Mouse (Mus musculus): Measurements from ENCODE around the gene Bbx. TPM values are rescaled to one million over a fixed set of nuclear protein-coding genes. Genes with fewer than 3 reads are reported as not detected.
A peak's percentile ranks its signal among the peaks of the same experiment; 100 is the strongest.

The Bbx gene
- polyA plus RNA-seq, 1 experiment from 2014 or later: 29.4 TPM

GRCm38 (mm10) chr16:50315349-50315969 lies 116.7 kb downstream of the Bbx start:
- in situ Hi-C loops (cut with MboI; ENCODE audit: low pct_unique_long_range_greater_than_20kb): loop anchor here (25.0 kb wide), 1 partner anchor 1028 kb away; no protein-coding TSS in a partner anchor
- CTCF ChIA-PET: interaction anchor here (1.6 kb wide), 1 partner anchor 38 kb away, joined by 3 read pairs; no protein-coding TSS in a partner anchor
- TF ChIP-seq CTCF (IDR thresholded peaks at IDR 0.05): no peak
- ATAC-seq (no peak), DNase-seq (ENCODE audit: low read depth, low spot score) (no peak)
- H3K27me3 ChIP-seq: no peaks in the 10 kb centered on the region
- POLR2A ChIA-PET: no interaction called here

GRCm38 (mm10) chr16:50311588-50311987 lies 120.6 kb downstream of the Bbx start:
- ChIA-PET POLR2A (no interaction called here), CTCF (no interaction called here)
- H3K27me3 ChIP-seq: no peaks in the 10 kb centered on the region
- DNase-seq (ENCODE audit: low read depth, low spot score) (no peak), ATAC-seq (peak; percentile 78)
- in situ Hi-C loops (cut with MboI; ENCODE audit: low pct_unique_long_range_greater_than_20kb): loop anchor here (25.0 kb wide), 1 partner anchor 1024 kb away; no protein-coding TSS in a partner anchor
- TF ChIP-seq CTCF (IDR thresholded peaks at IDR 0.05): no peak

GRCm38 (mm10) chr16:50309411-50310042 lies 122.7 kb downstream of the Bbx start:
- DNase-seq (ENCODE audit: low read depth, low spot score) (peak; percentile 37), ATAC-seq (peak; percentile 86)
- no peaks in the 10 kb centered on the region for H3K27me3 ChIP-seq
- TF ChIP-seq CTCF (IDR thresholded peaks at IDR 0.05): no peak
- in situ Hi-C loops (cut with MboI; ENCODE audit: low pct_unique_long_range_greater_than_20kb): loop anchor here (5.0 to 25.0 kb wide), 3 partner anchors 47 to 1022 kb away; no protein-coding TSS in a partner anchor
- POLR2A ChIA-PET: no interaction called here
- CTCF ChIA-PET: interaction anchor here (1.5 kb wide), 1 partner anchor 54 kb away, joined by 3 read pairs; no protein-coding TSS in a partner anchor

GRCm38 (mm10) chr16:50308256-50308655 lies 123.9 kb downstream of the Bbx start:
- ChIA-PET POLR2A (no interaction called here), CTCF (interaction anchor here (1.3 to 1.5 kb wide), 2 partner anchors 53 to 56 kb away, joined by 3 read pairs; no protein-coding TSS in a partner anchor)
- H3K27me3 ChIP-seq: no peaks in the 10 kb centered on the region
- no peak for DNase-seq (ENCODE audit: low read depth, low spot score)
- no peak for TF ChIP-seq CTCF (IDR thresholded peaks at IDR 0.05)
- ATAC-seq: no peak
- in situ Hi-C loops (cut with MboI; ENCODE audit: low pct_unique_long_range_greater_than_20kb): loop anchor here (5.0 to 25.0 kb wide), 3 partner anchors 46 to 1021 kb away; no protein-coding TSS in a partner anchor

GRCm38 (mm10) chr16:50307231-50307630 lies 125.0 kb downstream of the Bbx start:
- ATAC-seq (no peak), DNase-seq (ENCODE audit: low read depth, low spot score) (no peak)
- ChIA-PET POLR2A (no interaction called here), CTCF (interaction anchor here (0.6 to 2.1 kb wide), 9 partner anchors 10 to 807 kb away, joined by 3 to 7 read pairs (median 3); no protein-coding TSS in a partner anchor)
- H3K27me3 ChIP-seq: no peaks in the 10 kb centered on the region
- no peak for TF ChIP-seq CTCF (IDR thresholded peaks at IDR 0.05)
- in situ Hi-C loops (cut with MboI; ENCODE audit: low pct_unique_long_range_greater_than_20kb): loop anchor here (5.0 to 25.0 kb wide), 3 partner anchors 45 to 1020 kb away; no protein-coding TSS in a partner anchor

- CTCF ChIA-PET: interaction anchor here (0.6 to 2.1 kb wide), 9 partner anchors 9 to 807 kb away, joined by 3 to 7 read pairs (median 3); no protein-coding TSS in a partner anchor
- no peaks in the 10 kb centered on the region for H3K27me3 ChIP-seq
- peak; percentile 33 for TF ChIP-seq CTCF (IDR thresholded peaks at IDR 0.05)
- in situ Hi-C loops (cut with MboI; ENCODE audit: low pct_unique_long_range_greater_than_20kb): loop anchor here (5.0 to 25.0 kb wide), 3 partner anchors 44 to 1019 kb away; no protein-coding TSS in a partner anchor
- ATAC-seq (no peak), DNase-seq (ENCODE audit: low read depth, low spot score) (no peak)
- POLR2A ChIA-PET: no interaction called here
Observed at GRCm38 (mm10) chr16:50306727-50307126, 125.5 kb downstream of the Bbx start.

GRCm38 (mm10) chr16:50305156-50305555 lies 127.0 kb downstream of the Bbx start:
- no peak for TF ChIP-seq CTCF (IDR thresholded peaks at IDR 0.05)
- no peak for DNase-seq (ENCODE audit: low read depth, low spot score)
- in situ Hi-C loops (cut with MboI; ENCODE audit: low pct_unique_long_range_greater_than_20kb): loop anchor here (5.0 to 25.0 kb wide), 3 partner anchors 43 to 1018 kb away; no protein-coding TSS in a partner anchor
- CTCF ChIA-PET: interaction anchor here (1.2 kb wide), 1 partner anchor 42 kb away, joined by 4 read pairs; no protein-coding TSS in a partner anchor
- ATAC-seq: no peak
- no peaks in the 10 kb centered on the region for H3K27me3 ChIP-seq
- POLR2A ChIA-PET: no interaction called here

- in situ Hi-C loops (cut with MboI; ENCODE audit: low pct_unique_long_range_greater_than_20kb): loop anchor here (10.0 to 25.0 kb wide), 2 partner anchors 448 to 1015 kb away; no protein-coding TSS in a partner anchor
- ChIA-PET POLR2A (no interaction called here), CTCF (no interaction called here)
- DNase-seq (ENCODE audit: low read depth, low spot score) (no peak), ATAC-seq (no peak)
- no peaks in the 10 kb centered on the region for H3K27me3 ChIP-seq
- no peak for TF ChIP-seq CTCF (IDR thresholded peaks at IDR 0.05)
Observed at GRCm38 (mm10) chr16:50302566-50302965, 129.6 kb downstream of the Bbx start.

GRCm38 (mm10) chr16:50298743-50299443 lies 133.3 kb downstream of the Bbx start:
- CTCF ChIA-PET: interaction anchor here (2.3 kb wide), 1 partner anchor 8 kb away, joined by 7 read pairs; no protein-coding TSS in a partner anchor
- TF ChIP-seq CTCF (IDR thresholded peaks at IDR 0.05): no peak
- no peak for ATAC-seq
- POLR2A ChIA-PET: no interaction called here
- in situ Hi-C loops (cut with MboI; ENCODE audit: low pct_unique_long_range_greater_than_20kb): no loop called here
- H3K27me3 ChIP-seq: no peaks in the 10 kb centered on the region
- no peak for DNase-seq (ENCODE audit: low read depth, low spot score)

Measured in Patski (cell line).